Mouse (Mus musculus): ENCODE measurements at regions not wholly inside any gene's neighbourhood (a gene's known extent, or its start where the extent isn't known, plus 50 kb on each side); places are given as distances from the start of the nearest gene placed in this dataset.

DNA sequence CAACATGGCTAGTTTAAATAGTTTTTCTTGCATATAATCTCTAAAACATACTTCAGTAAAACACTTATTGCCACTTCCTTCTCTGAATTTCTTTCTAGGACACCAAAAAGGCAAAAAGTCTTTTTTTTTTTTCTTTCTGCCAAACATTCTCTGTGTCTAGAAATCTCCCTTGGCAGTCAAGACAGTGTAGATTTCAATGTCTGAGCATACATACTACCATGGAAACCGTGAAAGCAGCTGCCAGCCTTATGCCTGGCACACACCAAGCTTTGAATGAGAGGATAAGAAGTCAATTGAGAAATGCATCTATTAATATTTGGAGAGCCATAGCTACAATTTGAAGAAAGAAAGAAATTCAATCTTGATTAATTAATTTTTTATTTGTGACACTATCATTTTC, 95.1 kb upstream of the Col3a1 start:
- TF ChIP-seq POLR2A (IDR thresholded peaks at IDR 0.05; ENCODE audit: extremely low read depth, insufficient read depth, low read length) (no peak), CTCF (IDR thresholded peaks at IDR 0.05; ENCODE audit: low read depth, low read length) (no peak)

All from liver, adult 2 months (tissue).